Mouse (Mus musculus) C2C12 (cell line): ENCODE measurements around the gene Cadps2.

Experiments used
- CEBPB ChIP-seq: IDR thresholded peaks from one replicate; pipeline ENCODE4 v1.6.1; 2011; ENCODE audit warnings: low read depth, mild to moderate bottlenecking, control low read depth, moderate library complexity
- CTCF ChIP-seq: IDR thresholded peaks from one replicate; pipeline ENCODE4 v1.5.1; 2011; ENCODE audit not compliant: control insufficient read depth, insufficient read depth, insufficient read length
- FOSL1 ChIP-seq: IDR thresholded peaks from one replicate; pipeline ENCODE4 v1.8.0; 2011; ENCODE audit warnings: mild to moderate bottlenecking, low read length; ENCODE audit not compliant: poor library complexity, insufficient read depth, severe bottlenecking
- MAX ChIP-seq: IDR thresholded peaks from one replicate; pipeline ENCODE4 v1.6.1; 2011; ENCODE audit warnings: mild to moderate bottlenecking, control low read depth
- MYOG ChIP-seq: IDR thresholded peaks from one replicate; pipeline ENCODE4 v1.6.1; 2011; ENCODE audit not compliant: control insufficient read depth, insufficient read length; ENCODE audit errors: extremely low read depth

- TF ChIP-seq CTCF, result no peak
- no peak for TF ChIP-seq CEBPB
- TF ChIP-seq MYOG, result no peak
- TF ChIP-seq MAX, result no peak
- no peak for TF ChIP-seq FOSL1
These were observed 540.6 kb downstream of the Cadps2 start for GRCm38 (mm10) chr6:23298596-23298995.
